Mouse (Mus musculus): ENCODE data around the gene Stfa1. TPM values are rescaled to one million over a fixed set of nuclear protein-coding genes. Genes with fewer than 3 reads are reported as not detected.

The Stfa1 gene
- not detected for polyA plus RNA-seq (2014; fragmentation: Illumina TruSeq; extraction: RNeasy Lipid Tissue Mini Kit (QIAGEN cat#74804); ENCODE audit: low read depth, low replicate concordance)

DNA sequence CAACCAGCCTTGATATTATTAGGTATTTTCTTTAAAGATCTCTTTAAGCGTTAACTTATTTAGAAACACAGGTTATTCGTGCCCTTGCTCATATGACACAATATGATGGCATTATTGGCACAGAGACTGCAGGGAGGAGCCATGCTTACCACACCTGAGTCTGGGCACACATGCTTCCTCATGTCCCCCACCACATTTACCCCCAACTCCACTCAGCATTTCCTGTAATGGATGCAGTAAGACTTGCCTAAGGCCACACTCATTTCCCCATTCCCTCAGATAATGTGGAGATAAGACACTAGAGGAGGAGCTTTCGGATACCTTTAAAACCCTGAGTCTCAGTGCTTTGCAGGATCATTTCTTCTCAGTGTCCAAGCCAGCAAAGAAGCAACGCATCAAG is at the start of gene Stfa1:
Gene Stfa1, plus strand, starts transcription at position 156 of the 400 bp plus-strand sequence.

DNA sequence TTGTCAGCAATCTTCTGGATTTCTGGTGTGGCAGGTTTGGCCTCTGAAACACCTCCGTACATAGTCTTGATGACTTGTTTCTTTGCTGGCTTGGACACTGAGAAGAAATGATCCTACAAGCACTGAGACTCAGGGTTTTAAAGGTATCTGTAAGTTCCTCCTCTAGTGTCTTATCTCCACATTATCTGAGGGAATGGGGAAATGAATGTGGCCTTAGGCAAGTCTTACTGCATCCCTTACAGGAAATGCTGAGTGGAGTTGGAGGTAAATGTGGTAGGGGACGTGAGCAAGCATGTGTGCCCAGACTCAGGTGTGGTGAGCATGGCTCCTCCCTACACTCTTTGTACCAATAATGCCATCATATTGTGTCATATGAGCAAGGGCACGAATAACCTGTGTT is 57.5 kb downstream of the Stfa1 start, which contains the start of gene BC117090:
Gene BC117090, minus strand, starts transcription at position 101 of the 400 bp plus-strand sequence.

Other genes with a start within 250 kb of the Stfa1 start
- 6.1 TPM for gene Wdr5b, start 235.8 kb upstream of the Stfa1 start, polyA plus RNA-seq (2014; fragmentation: Illumina TruSeq; extraction: RNeasy Lipid Tissue Mini Kit (QIAGEN cat#74804); ENCODE audit: low read depth, low replicate concordance)
- 102 TPM for gene Fam162a, start 205.4 kb upstream of the Stfa1 start, polyA plus RNA-seq (2014; fragmentation: Illumina TruSeq; extraction: RNeasy Lipid Tissue Mini Kit (QIAGEN cat#74804); ENCODE audit: low read depth, low replicate concordance)
- 25.4 TPM for gene Ccdc58, start 205.3 kb upstream of the Stfa1 start, polyA plus RNA-seq (2014; fragmentation: Illumina TruSeq; extraction: RNeasy Lipid Tissue Mini Kit (QIAGEN cat#74804); ENCODE audit: low read depth, low replicate concordance)
- gene Csta1, start 145.7 kb upstream of the Stfa1 start, polyA plus RNA-seq (2014; fragmentation: Illumina TruSeq; extraction: RNeasy Lipid Tissue Mini Kit (QIAGEN cat#74804); ENCODE audit: low read depth, low replicate concordance), result not detected
- not detected for gene Stfa2l1, start 120.1 kb upstream of the Stfa1 start, polyA plus RNA-seq (2014; fragmentation: Illumina TruSeq; extraction: RNeasy Lipid Tissue Mini Kit (QIAGEN cat#74804); ENCODE audit: low read depth, low replicate concordance)
- gene Gm5483, start 92.7 kb upstream of the Stfa1 start, polyA plus RNA-seq (2014; fragmentation: Illumina TruSeq; extraction: RNeasy Lipid Tissue Mini Kit (QIAGEN cat#74804); ENCODE audit: low read depth, low replicate concordance), result not detected
- gene Gm5416, start 66.5 kb upstream of the Stfa1 start, polyA plus RNA-seq (2014; fragmentation: Illumina TruSeq; extraction: RNeasy Lipid Tissue Mini Kit (QIAGEN cat#74804); ENCODE audit: low read depth, low replicate concordance), result not detected
- not detected for gene 2010005H15Rik, start 55.5 kb upstream of the Stfa1 start, polyA plus RNA-seq (2014; fragmentation: Illumina TruSeq; extraction: RNeasy Lipid Tissue Mini Kit (QIAGEN cat#74804); ENCODE audit: low read depth, low replicate concordance)
- not detected for gene BC117090, start 57.4 kb downstream of the Stfa1 start, polyA plus RNA-seq (2014; fragmentation: Illumina TruSeq; extraction: RNeasy Lipid Tissue Mini Kit (QIAGEN cat#74804); ENCODE audit: low read depth, low replicate concordance)
- not detected for gene BC100530, start 90.8 kb downstream of the Stfa1 start, polyA plus RNA-seq (2014; fragmentation: Illumina TruSeq; extraction: RNeasy Lipid Tissue Mini Kit (QIAGEN cat#74804); ENCODE audit: low read depth, low replicate concordance)
- gene Stfa2, start 131.5 kb downstream of the Stfa1 start, polyA plus RNA-seq (2014; fragmentation: Illumina TruSeq; extraction: RNeasy Lipid Tissue Mini Kit (QIAGEN cat#74804); ENCODE audit: low read depth, low replicate concordance), result not detected
- gene Stfa3, start 178.4 kb downstream of the Stfa1 start, polyA plus RNA-seq (2014; fragmentation: Illumina TruSeq; extraction: RNeasy Lipid Tissue Mini Kit (QIAGEN cat#74804); ENCODE audit: low read depth, low replicate concordance), result not detected

Data from adipose tissue, adult 10 weeks (tissue).